Comparison of ENCODE assay signal across 8 mouse cellular contexts in genomic region chr9:98287135-98287534, GRCm38 (mm10). TPM values are rescaled to one million over a fixed set of nuclear protein-coding genes. Genes with fewer than 3 reads are reported as not detected.
DNase-seq lines count a peak whose midpoint lies in the region; ATAC-seq and TF ChIP-seq lines count a peak whose summit lies in the region.
"Not testable (repeated sequence)": the region's sequence is repeated elsewhere in the genome, so short reads cannot be mapped to it uniquely, and the experiment has no call there.

Gene Nmnat3 (plus strand): TSS chr9:98287435.

- not testable (repeated sequence) for H3K4me2 ChIP-seq in liver, embryonic 15.5 days; stomach, embryonic 16.5 days (ENCODE audit: low read depth, low read length)

- intact Hi-C loops in heart, postnatal 25 days (cut with DNase I): not testable (repeated sequence)

- DNase-seq in G1E (ENCODE audit: low spot score); adrenal gland, postnatal 36 days; gastrocnemius, adult 18-20 months (ENCODE audit: low spot score); heart, postnatal 25 days (ENCODE audit: low spot score); kidney, adult 2 months: not testable (repeated sequence)

- not testable (repeated sequence) for ATAC-seq in G1E (ENCODE audit: extremely low read depth, insufficient number of reproducible peaks, low FRiP score, poor library complexity, severe bottlenecking); granulocyte monocyte progenitor cell, adult 5-6 weeks (replicated peaks; ENCODE audit: poor library complexity, severe bottlenecking); liver, embryonic 15.5 days (ENCODE audit: insufficient read depth); stomach, embryonic 16.5 days (ENCODE audit: insufficient read depth, low FRiP score)

- not testable (repeated sequence) for H3K4me1 ChIP-seq in G1E (ENCODE audit: insufficient read depth, low read depth, low read length); kidney, adult 2 months (ENCODE audit: control insufficient read depth, insufficient read depth, low read length); liver, embryonic 15.5 days (replicated peaks); stomach, embryonic 16.5 days (ENCODE audit: control insufficient read depth, insufficient read depth, low read length)

- not testable (repeated sequence) for H3K4me3 ChIP-seq in G1E (ENCODE audit: low read depth, low read length); kidney, adult 2 months (ENCODE audit: insufficient read depth, low read depth, low read length); liver, embryonic 15.5 days (replicated peaks); stomach, embryonic 16.5 days (replicated peaks; ENCODE audit: low read length)

- H3K27ac ChIP-seq in kidney, adult 2 months (ENCODE audit: insufficient read depth, low read depth, low read length); liver, embryonic 15.5 days (replicated peaks); stomach, embryonic 16.5 days (ENCODE audit: low read length): not testable (repeated sequence)

- not testable (repeated sequence) for H3K36me3 ChIP-seq in G1E (replicated peaks); kidney, adult 2 months (ENCODE audit: control insufficient read depth, insufficient read depth, low read length); liver, embryonic 15.5 days (replicated peaks); stomach, embryonic 16.5 days (ENCODE audit: control insufficient read depth, insufficient read depth, low read length)

- peaks cover 13% of the 10 kb centered on the region for H3K27me3 ChIP-seq in G1E (ENCODE audit: insufficient read depth, low read length)
- H3K27me3 ChIP-seq in kidney, adult 2 months (replicated peaks; ENCODE audit: control insufficient read depth, insufficient read depth, low read length); stomach, embryonic 16.5 days (ENCODE audit: control insufficient read depth, insufficient read depth, low read length): not testable (repeated sequence)
- H3K27me3 ChIP-seq in liver, embryonic 15.5 days: peaks cover 46% of the 10 kb centered on the region

- 76% methylated on average over 6 of the region's 6 CpGs for WGBS in kidney, adult 2 months
- WGBS in liver, embryonic 15.5 days (ENCODE audit: insufficient replicate concordance): 65% methylated on average over 6 of the region's 6 CpGs
- 71% methylated on average over 6 of the region's 6 CpGs for WGBS in stomach, embryonic 16.5 days

- H3K9ac ChIP-seq in liver, embryonic 15.5 days; stomach, embryonic 16.5 days (ENCODE audit: low read length): not testable (repeated sequence)

- not testable (repeated sequence) for TF ChIP-seq CTCF in G1E (IDR thresholded peaks at IDR 0.05; ENCODE audit: low read depth, low read length); kidney, adult 2 months (conservative IDR thresholded peaks at IDR 0.05; ENCODE audit: insufficient read depth, insufficient read length, low read depth, low read length)

- H3K9me3 ChIP-seq in G1E (replicated peaks); liver, embryonic 15.5 days (replicated peaks); stomach, embryonic 16.5 days (replicated peaks; ENCODE audit: control insufficient read depth, low read length): not testable (repeated sequence)

- TF ChIP-seq POLR2A in kidney, adult 2 months (IDR thresholded peaks at IDR 0.05; ENCODE audit: low read depth, low read length): not testable (repeated sequence)

RNA-seq across cellular contexts. Expression of gene Nmnat3, which starts in this region (rescaled TPM):
- total RNA-seq in G1E (2014; fragmentation: Nextera tagmentation): 23.3 and 38.3 TPM in 2 replicates
- 10.7 and 10.8 TPM in 2 replicates for total RNA-seq in G1E (2017)
- 7.1 and 9.1 TPM in 2 replicates for polyA plus RNA-seq in G1E (2012)
- 10 to 100 TPM; 15.8 to 16.9 TPM for total RNA-seq in adrenal gland, postnatal 36 days (2021)
- total RNA-seq in gastrocnemius, adult 18-20 months (2021): 10 to 100 TPM; 12.8 to 13.4 TPM
- total RNA-seq in granulocyte monocyte progenitor cell, adult 5-6 weeks (2014; fragmentation: Nextera tagmentation): 18.2 and 23.5 TPM in 2 replicates
- 18.3 and 25.1 TPM in 2 replicates for total RNA-seq in granulocyte monocyte progenitor cell, adult 5-6 weeks (2017)
- 10 to 100 TPM; 11.4 to 11.8 TPM for total RNA-seq in heart, postnatal 25 days (2021)
- polyA plus RNA-seq in kidney, adult 2 months (2012; rRNA removed): 27.7 and 29.4 TPM in 2 replicates
- polyA plus RNA-seq in liver, embryonic 15.5 days (2015; fragmentation: Nextera tagmentation; extraction: Ambion mirVana): 28.0 and 28.6 TPM in 2 replicates
- polyA plus RNA-seq in stomach, embryonic 16.5 days (2015; fragmentation: Nextera tagmentation; extraction: Ambion mirVana): 9.6 and 10.2 TPM in 2 replicates
